Mouse (Mus musculus): ENCODE data around the gene Mrps34. TPM values are rescaled to one million over a fixed set of nuclear protein-coding genes. Genes with fewer than 3 reads are reported as not detected.

The Mrps34 gene
- total RNA-seq, 2 experiments from 2014 or later: 73.0 to 76.3 TPM

Other genes with a start within 250 kb of the Mrps34 start
- gene Slc9a3r2, start 244.8 kb upstream of the Mrps34 start, total RNA-seq (2021): 10 to 100 TPM; 47.9 to 52.4 TPM
- 1 to 10 TPM; 3.7 to 3.9 TPM for gene Npw, start 236.7 kb upstream of the Mrps34 start, total RNA-seq (2021)
- gene Zfp598, start 225.4 kb upstream of the Mrps34 start, total RNA-seq (2021): 10 to 100 TPM; 36.5 to 40.7 TPM
- 100 to 1,000 TPM; 197 to 204 TPM for gene Syngr3, start 205.2 kb upstream of the Mrps34 start, total RNA-seq (2021)
- gene Gfer, start 199.0 kb upstream of the Mrps34 start, total RNA-seq (2021): 10 to 100 TPM; 18.5 to 19.8 TPM
- 1 to 10 TPM; 2.7 to 4.4 TPM for gene Noxo1, start 198.9 kb upstream of the Mrps34 start, total RNA-seq (2021)
- 10 to 100 TPM; 28.5 to 29.1 TPM for gene Tbl3, start 187.5 kb upstream of the Mrps34 start, total RNA-seq (2021)
- gene Rnf151, start 177.1 kb upstream of the Mrps34 start, total RNA-seq (2021): not detected
- 100 to 1,000 TPM; 494 to 506 TPM for gene Rps2, start 177.0 kb upstream of the Mrps34 start, total RNA-seq (2021)
- 100 to 1,000 TPM; 186 to 200 TPM for gene Ndufb10, start 170.6 kb upstream of the Mrps34 start, total RNA-seq (2021)
- 1 to 10 TPM in 1 of 2 experiments, under 1 TPM in 1; 0.79 to 1.0 TPM for gene Rpl3l, start 167.3 kb upstream of the Mrps34 start, total RNA-seq (2021)
- 10 to 100 TPM; 44.4 to 51.2 TPM for gene Msrb1, start 158.5 kb upstream of the Mrps34 start, total RNA-seq (2021)
- gene Hs3st6, start 142.1 kb upstream of the Mrps34 start, total RNA-seq (2021): not detected
- not detected for gene Meiob, start 90.8 kb upstream of the Mrps34 start, total RNA-seq (2021)
- gene Hagh, start 55.0 kb upstream of the Mrps34 start, total RNA-seq (2021): 100 to 1,000 TPM; 107 to 112 TPM
- gene Fahd1, start 44.8 kb upstream of the Mrps34 start, total RNA-seq (2021): 10 to 100 TPM; 18.1 to 18.2 TPM
- not detected for gene Igfals, start 29.1 kb upstream of the Mrps34 start, total RNA-seq (2021)
- 10 to 100 TPM; 37.7 to 43.4 TPM for gene Nubp2, start 8.8 kb upstream of the Mrps34 start, total RNA-seq (2021)
- 10 to 100 TPM; 40.9 to 41.2 TPM for gene Spsb3, start 8.5 kb upstream of the Mrps34 start, total RNA-seq (2021)
- 10 to 100 TPM; 66.9 to 83.2 TPM for gene Eme2, start within 50 bp of the Mrps34 start, total RNA-seq (2021)
- 10 to 100 TPM; 48.6 to 53.8 TPM for gene Nme3, start 1.4 kb downstream of the Mrps34 start, total RNA-seq (2021)
- gene Mapk8ip3, start 41.9 kb downstream of the Mrps34 start, total RNA-seq (2021): 100 to 1,000 TPM; 312 to 326 TPM
- gene Jpt2, start 65.6 kb downstream of the Mrps34 start, total RNA-seq (2021): 10 to 100 TPM; 11.2 TPM
- gene Cramp1l, start 120.7 kb downstream of the Mrps34 start, total RNA-seq (2021): 10 to 100 TPM; 24.0 to 28.5 TPM
- 10 to 100 TPM; 25.4 to 31.9 TPM for gene Ift140, start 121.0 kb downstream of the Mrps34 start, total RNA-seq (2021)
- 10 to 100 TPM; 10.1 to 10.7 TPM for gene Tmem204, start 188.5 kb downstream of the Mrps34 start, total RNA-seq (2021)
- gene Telo2, start 220.9 kb downstream of the Mrps34 start, total RNA-seq (2021): 10 to 100 TPM; 30.1 to 33.4 TPM
- 1 to 10 TPM; 1.4 to 1.6 TPM for gene Ptx4, start 225.6 kb downstream of the Mrps34 start, total RNA-seq (2021)
- 10 to 100 TPM; 47.3 to 51.1 TPM for gene Clcn7, start 238.3 kb downstream of the Mrps34 start, total RNA-seq (2021)

All from layer of hippocampus, postnatal 14 days (tissue).